Mouse (Mus musculus) kidney, postnatal 0 days (tissue): Measurements from ENCODE around the gene Sapcd1. TPM values are rescaled to one million over a fixed set of nuclear protein-coding genes. Genes with fewer than 3 reads are reported as not detected.

Source experiments
- ATAC-seq: fragments of 200-750 bp; cut with Nextera tagmentation; replicated peaks from 2 replicates; pipeline ENCODE4 v1.8.0; 2017; ENCODE audit warnings: low read depth, moderate number of reproducible peaks, moderate TSS enrichment, moderate library complexity; ENCODE audit not compliant: low FRiP score
- DNase-seq: peaks from one replicate; pipeline ENCODE4 v3.0.0-alpha.2; 2016; ENCODE audit warnings: low spot score
- H3K27ac ChIP-seq: fragments of 300-500 bp; sonication (generic); 2 replicates; pipeline ENCODE4 v1.5.1; 2014; ENCODE audit warnings: mild to moderate bottlenecking
- H3K27me3 ChIP-seq: fragments of 300-500 bp; sonication (generic); 2 replicates; pipeline ENCODE4 v1.6.1; 2014; ENCODE audit warnings: low read length, mixed read lengths; ENCODE audit not compliant: insufficient read depth
- H3K36me3 ChIP-seq: fragments of 300-500 bp; sonication (generic); 2 replicates; pipeline ENCODE4 v1.6.1; 2014; ENCODE audit warnings: low read length, mixed read lengths; ENCODE audit not compliant: insufficient read depth
- H3K4me1 ChIP-seq: fragments of 300-500 bp; sonication (generic); replicated peaks from 2 replicates; pipeline ENCODE4 v1.6.1; 2014; ENCODE audit warnings: antibody characterized with exemption, low read length, mixed read lengths; ENCODE audit not compliant: insufficient read depth
- H3K4me2 ChIP-seq: fragments of 300-500 bp; sonication (generic); 2 replicates; pipeline ENCODE4 v1.6.1; 2014; ENCODE audit warnings: mild to moderate bottlenecking, low read length, moderate library complexity, mixed read lengths
- H3K4me3 ChIP-seq: fragments of 300-500 bp; sonication (generic); replicated peaks from 2 replicates; pipeline ENCODE4 v1.5.1; 2014; ENCODE audit warnings: low read depth, low read length
- H3K9ac ChIP-seq: fragments of 300-500 bp; sonication (generic); 2 replicates; pipeline ENCODE4 v1.6.1; 2014; ENCODE audit warnings: low read depth, low read length
- H3K9me3 ChIP-seq: fragments of 300-500 bp; sonication (generic); replicated peaks from 2 replicates; pipeline ENCODE4 v1.6.1; 2016; ENCODE audit warnings: low read length, inconsistent platforms, mixed read lengths
- CTCF ChIP-seq: IDR thresholded peaks from 2 replicates; pipeline ENCODE4 v1.5.1; 2016; ENCODE audit warnings: antibody characterized with exemption, low read depth, mild to moderate bottlenecking, moderate library complexity
- WGBS: fragments of 180-500 bp; shearing (Covaris S2); extraction: QIAGEN DNeasy Blood & Tissue Kit; methylation state at CpG from one replicate; pipeline ENCODE4 v1.1.7; 2014; 5-methylcytosine and 5-hydroxymethylcytosine counted together
- polyA plus RNA-seq: library from polyadenylated mRNA; unstranded; fragments of >200 nt; fragmentation: Nextera tagmentation; extraction: Ambion mirVana; gene quantifications from 2 replicates; pipeline ENCODE4 v1.2.1, GENCODE M21; 2015

Sapcd1 gene
- polyA plus RNA-seq, 1 experiment from 2014 or later, result 3.7 TPM

DNA sequence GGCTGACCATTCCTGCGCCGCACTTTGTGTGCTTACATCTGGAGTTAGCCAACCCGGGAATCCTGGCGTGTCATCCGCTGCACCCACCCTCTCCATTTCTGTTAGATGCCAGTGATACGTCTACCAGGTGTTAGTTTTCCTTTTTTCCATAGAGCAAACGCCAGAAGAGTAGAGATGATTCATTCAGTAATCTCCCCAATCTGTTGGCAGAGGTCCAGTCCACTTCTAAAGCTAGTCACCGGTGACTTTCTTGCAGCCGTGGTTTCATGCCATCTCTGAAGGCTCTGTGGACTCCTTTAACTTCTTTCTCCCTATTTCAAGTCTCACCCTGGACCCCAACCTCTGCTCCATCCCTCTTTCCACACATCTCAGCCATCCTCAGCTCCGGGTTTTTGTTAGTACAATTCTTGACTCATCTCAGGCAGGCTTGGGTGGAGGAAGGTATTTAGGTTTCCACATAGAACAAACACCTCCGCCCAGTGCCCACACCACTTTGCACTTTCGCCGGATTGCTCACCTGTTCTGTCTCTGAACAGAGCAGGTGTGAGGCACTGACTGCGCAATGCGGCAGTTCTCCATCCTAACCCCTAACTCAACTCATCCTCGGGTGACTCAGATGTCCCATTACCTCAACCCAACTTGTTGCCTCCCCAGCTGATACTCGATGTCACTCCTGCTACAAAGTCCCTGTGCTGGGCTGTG lies 40.5 kb upstream of the Sapcd1 start:
- DNase-seq, result no peak
- no peaks in the 10 kb centered on the region for H3K27me3 ChIP-seq
- no peak overlapping the region for H3K4me2 ChIP-seq
- H3K9ac ChIP-seq, result no peak overlapping the region
- H3K9me3 ChIP-seq, result no peaks in the 10 kb centered on the region
- no peaks in the 10 kb centered on the region for H3K36me3 ChIP-seq
- ATAC-seq, result no peak
- H3K4me3 ChIP-seq, result no peak overlapping the region
- no peak for TF ChIP-seq CTCF
- WGBS, result 76% methylated on average over 17 of the region's 17 CpGs
- H3K27ac ChIP-seq, result no peak overlapping the region
- H3K4me1 ChIP-seq, result peaks cover 10% of the 10 kb centered on the region; the same call in 1 of the 2 replicates

DNA sequence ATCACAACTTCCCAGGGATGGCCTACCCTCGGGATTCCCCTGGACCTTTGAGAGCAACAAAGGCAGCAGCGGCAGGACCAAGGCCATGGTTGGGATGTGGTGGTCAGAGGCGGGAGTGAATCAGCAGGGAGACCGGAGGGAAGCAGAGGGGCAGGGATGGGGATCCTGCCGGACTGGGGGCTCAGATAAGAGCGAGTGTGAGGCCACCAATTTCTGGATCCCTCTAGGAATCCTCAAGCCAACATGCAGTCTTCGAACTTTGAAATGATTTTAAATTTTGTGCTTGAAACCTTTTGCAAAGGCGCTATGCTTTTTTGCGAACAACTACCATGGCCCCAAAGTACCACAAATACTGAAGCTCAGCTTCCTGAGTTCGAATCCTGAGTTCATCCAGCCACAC lies 38.3 kb upstream of the Sapcd1 start, which contains the start of gene Mpig6b:
TSS of gene Mpig6b (minus strand) at position 101 of the 400 bp plus-strand sequence.
- H3K27me3 ChIP-seq, result no peaks in the 10 kb centered on the region
- no peak for TF ChIP-seq CTCF
- no peak for ATAC-seq
- H3K9ac ChIP-seq, result peak within 1 kb of the TSS; percentile 53
- peaks cover 10% of the 10 kb centered on the region; the same call in 1 of the 2 replicates for H3K4me1 ChIP-seq
- peaks cover 6% of the 10 kb centered on the region; the same call in 1 of the 2 replicates for H3K36me3 ChIP-seq
- no peak for DNase-seq
- WGBS, result 58% methylated on average over 10 of the region's 10 CpGs
- peak within 1 kb of the TSS; percentile 36 for H3K4me3 ChIP-seq
- H3K4me2 ChIP-seq, result peak within 1 kb of the TSS; percentile 64
- H3K9me3 ChIP-seq, result no peaks in the 10 kb centered on the region
- peak within 1 kb of the TSS; percentile 79; the same call in 1 of the 2 replicates for H3K27ac ChIP-seq

DNA sequence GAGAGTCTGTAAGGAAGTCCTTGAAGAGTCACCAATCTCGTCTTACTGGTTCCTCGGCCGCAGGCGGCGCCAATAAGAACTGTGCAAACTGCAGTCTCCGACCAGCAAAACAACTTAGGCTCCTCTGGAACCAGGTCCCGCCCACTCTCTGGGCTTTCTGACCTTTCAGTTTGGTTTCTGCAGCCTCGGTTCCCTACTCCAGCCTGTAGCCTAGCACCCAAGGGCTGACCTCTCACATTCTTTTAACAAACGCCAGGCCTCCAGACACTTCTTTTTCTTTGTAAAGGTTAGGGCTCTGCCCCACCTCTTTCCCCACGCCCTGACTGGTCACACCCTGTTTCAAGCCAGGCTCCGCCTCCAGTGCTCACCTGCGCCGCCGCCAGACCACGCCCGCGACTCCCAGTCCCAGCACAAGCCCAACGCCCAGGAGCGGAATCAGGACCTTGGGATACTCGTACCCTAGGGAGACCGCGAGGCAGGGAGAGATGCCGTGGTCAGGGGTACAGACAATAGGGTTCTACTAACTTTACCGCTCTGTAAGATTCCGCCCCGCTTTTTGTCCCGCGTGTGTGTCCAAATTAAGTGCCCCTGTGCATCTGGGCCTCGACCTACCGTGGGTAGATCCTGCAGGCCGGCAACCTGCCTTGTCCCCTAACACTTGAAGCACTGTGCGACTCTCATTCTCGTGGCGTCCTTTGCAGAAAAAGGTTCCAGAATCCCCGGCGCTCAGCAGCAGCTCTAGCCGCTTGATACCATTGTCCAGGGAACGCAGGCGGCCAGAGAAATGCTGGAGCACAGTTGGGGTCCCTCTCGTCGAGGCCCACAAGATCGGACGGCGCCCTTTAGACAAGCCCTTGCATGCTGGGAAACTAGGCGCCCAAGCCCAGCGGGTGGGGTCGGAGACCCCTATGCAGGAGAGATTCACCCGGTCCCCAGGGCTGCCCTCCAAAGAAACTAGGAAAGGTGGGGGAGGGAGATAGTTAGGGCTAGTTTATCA lies 37.4 kb upstream of the Sapcd1 start, which contains the start of gene Ly6g6c:
TSS of gene Ly6g6c (plus strand) at position 438 of the 997 bp plus-strand sequence.
- H3K9me3 ChIP-seq, result no peaks in the 10 kb centered on the region
- peak within 1 kb of the TSS; percentile 79 for H3K27ac ChIP-seq
- H3K4me1 ChIP-seq, result peaks cover 16% of the 10 kb centered on the region
- peak; percentile 89 for DNase-seq
- peak within 1 kb of the TSS; percentile 36 for H3K4me3 ChIP-seq
- WGBS, result 1% methylated on average over 48 of the region's 48 CpGs
- TF ChIP-seq CTCF, result 0 out of 2 replicates have a peak, but pooled peaks have one; percentile 24
- H3K4me2 ChIP-seq, result peak within 1 kb of the TSS; percentile 64
- H3K36me3 ChIP-seq, result peaks cover 6% of the 10 kb centered on the region; the same call in 1 of the 2 replicates
- peak within 1 kb of the TSS; percentile 53 for H3K9ac ChIP-seq
- ATAC-seq, result peak; percentile 54
- H3K27me3 ChIP-seq, result no peaks in the 10 kb centered on the region

DNA sequence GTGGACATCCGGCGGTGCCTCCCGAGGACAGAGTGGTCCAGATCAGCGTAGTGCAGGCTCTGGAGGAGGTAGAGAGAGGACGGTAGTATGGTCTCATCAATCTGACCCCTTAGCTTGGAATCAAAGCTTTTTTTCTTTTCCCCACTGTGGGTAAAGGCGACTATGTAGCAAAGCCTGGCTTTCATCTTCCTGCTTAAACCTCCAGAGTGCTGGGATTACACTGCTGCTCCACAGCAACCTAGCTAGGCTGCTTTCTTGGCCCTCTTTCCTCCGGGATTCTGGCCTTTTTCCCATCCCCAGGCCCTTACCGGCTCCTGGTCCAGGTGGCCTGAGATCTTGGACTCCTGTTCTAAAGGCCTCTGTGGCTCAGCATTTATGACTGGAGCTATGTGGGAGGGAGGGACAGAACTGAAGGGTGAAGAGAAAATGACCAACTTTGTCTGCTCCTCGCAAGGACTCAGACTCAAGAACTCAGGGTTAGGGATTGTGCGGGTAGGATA lies 36.6 kb upstream of the Sapcd1 start:
- peaks cover 18% of the 10 kb centered on the region for H3K4me1 ChIP-seq
- 30% methylated on average over 10 of the region's 10 CpGs for WGBS
- TF ChIP-seq CTCF, result no peak

DNA sequence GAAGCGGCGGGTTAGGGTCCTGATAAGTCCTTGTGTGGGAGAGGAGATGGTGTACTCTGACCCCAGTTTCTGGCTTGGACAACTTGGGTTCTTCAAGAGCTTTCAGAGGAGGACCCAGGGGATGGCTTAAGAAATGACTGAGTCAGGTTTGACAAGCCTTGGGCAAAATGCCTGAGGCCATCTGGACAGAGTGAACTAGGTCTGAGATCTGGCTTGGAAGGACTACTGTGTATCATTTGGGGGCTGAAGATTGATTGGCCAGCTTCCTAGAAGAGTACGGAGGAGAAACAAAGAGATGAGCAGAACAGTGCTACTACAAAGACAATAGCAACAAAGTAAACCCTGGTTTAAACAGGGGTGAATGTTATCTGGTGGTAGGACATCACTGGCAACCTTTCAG lies 35.6 kb upstream of the Sapcd1 start:
- Histone ChIP-seq H3K4me2 (no peak overlapping the region), H3K9me3 (no peaks in the 10 kb centered on the region), H3K9ac (no peak overlapping the region), H3K36me3 (peaks cover 6% of the 10 kb centered on the region; the same call in 1 of the 2 replicates), H3K4me1 (peaks cover 18% of the 10 kb centered on the region), H3K4me3 (no peak overlapping the region), H3K27ac (no peak overlapping the region), H3K27me3 (no peaks in the 10 kb centered on the region)
- DNase-seq, result no peak
- no peak for TF ChIP-seq CTCF
- 86% methylated on average over 3 of the region's 3 CpGs for WGBS
- no peak for ATAC-seq

More for the DNA sequence above, 36.6 kb upstream of the Sapcd1 start:
- Histone ChIP-seq H3K9me3 (no peaks in the 10 kb centered on the region), H3K36me3 (peaks cover 6% of the 10 kb centered on the region; the same call in 1 of the 2 replicates), H3K4me3 (peak overlapping the region; percentile 36), H3K9ac (peak overlapping the region; percentile 53; the same call in 1 of the 2 replicates), H3K27ac (peak overlapping the region; percentile 79), H3K27me3 (no peaks in the 10 kb centered on the region), H3K4me2 (peak overlapping the region; percentile 64)
- ATAC-seq (no peak; the same call in 1 of the 2 replicates), DNase-seq (peak; percentile 29)
